9 mouse cellular contexts compared by ENCODE assay signal in the genomic region with DNA sequence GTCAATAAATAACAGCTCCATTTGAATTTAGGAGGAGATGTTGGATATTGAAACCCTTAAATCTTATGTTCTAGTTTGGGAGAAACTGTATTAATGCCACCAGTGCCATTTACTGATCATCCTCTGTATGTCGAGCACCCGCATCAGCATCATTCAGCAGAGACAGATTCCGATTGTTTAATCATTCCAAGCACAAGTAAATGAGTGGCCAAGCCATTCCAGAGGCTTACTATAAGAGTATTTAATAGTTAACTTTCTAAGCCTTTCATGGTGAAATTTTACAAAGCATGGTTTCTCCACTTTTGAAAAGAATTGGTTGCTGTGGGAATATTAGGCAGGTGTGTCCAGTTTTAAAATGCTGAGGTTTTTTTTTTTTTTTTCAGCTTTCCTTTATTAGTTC.
"Had no signal": no experiment of that assay in that cellular context is flagged by ENCODE, and none has a peak within 500 bp of the region (broad histone marks: within the 10 kb centered on the region; RNA-seq: fewer than 3 reads in every experiment).

No protein-coding gene starts in this region.

- H3K9ac ChIP-seq: intestine, embryonic 15.5 days; liver, embryonic 13.5 days; liver, postnatal 0 days; lung, embryonic 15.5 days; midbrain, embryonic 13.5 days had no signal

- H3K27ac ChIP-seq: intestine, embryonic 15.5 days; left cerebral cortex, adult 2 months; liver, embryonic 13.5 days; lung, embryonic 15.5 days; midbrain, embryonic 13.5 days had no signal

- H3K4me1 ChIP-seq: intestine, embryonic 15.5 days; liver, embryonic 13.5 days; lung, embryonic 15.5 days; midbrain, embryonic 13.5 days had no signal

- H3K9me3 ChIP-seq: intestine, embryonic 15.5 days; lung, embryonic 15.5 days; midbrain, embryonic 13.5 days had no signal

- H3K4me3 ChIP-seq: intestine, embryonic 15.5 days; left cerebral cortex, adult 2 months; liver, embryonic 13.5 days; lung, embryonic 15.5 days; midbrain, embryonic 13.5 days had no signal

- H3K36me3 ChIP-seq: intestine, embryonic 15.5 days; liver, embryonic 13.5 days; lung, embryonic 15.5 days; midbrain, embryonic 13.5 days had no signal

- H3K4me2 ChIP-seq: intestine, embryonic 15.5 days; liver, embryonic 13.5 days; midbrain, embryonic 13.5 days had no signal

- H3K27me3 ChIP-seq: intestine, embryonic 15.5 days; liver, embryonic 13.5 days; lung, embryonic 15.5 days; midbrain, embryonic 13.5 days had no signal

- ATAC-seq: intestine, embryonic 15.5 days; liver, postnatal 0 days; midbrain, embryonic 13.5 days had no signal

- DNase-seq: liver, embryonic 13.5 days; liver, postnatal 0 days; right cerebral cortex, adult 18-20 months; right cerebral cortex, postnatal 25 days; thymus, postnatal 36 days had no signal
